16 mouse cellular contexts compared by ENCODE assay signal in genomic region chr6:16943513-16943912, GRCm38 (mm10). TPM values are rescaled to one million over a fixed set of nuclear protein-coding genes. Genes with fewer than 3 reads are reported as not detected.
"Had no signal": no experiment of that assay in that cellular context is flagged by ENCODE, and none has a peak within 500 bp of the region (broad histone marks: within the 10 kb centered on the region; RNA-seq: fewer than 3 reads in every experiment).

No protein-coding gene starts in this region.

- H3K9ac ChIP-seq: kidney, embryonic 15.5 days; limb, embryonic 13.5 days; liver, embryonic 14.5 days; midbrain, embryonic 13.5 days; neural tube, embryonic 13.5 days had no signal

- ATAC-seq: intestine, embryonic 16.5 days; midbrain, embryonic 13.5 days had no signal

- H3K4me3 ChIP-seq: kidney, embryonic 15.5 days; limb, embryonic 13.5 days; midbrain, embryonic 13.5 days; neural tube, embryonic 13.5 days had no signal

- H3K9me3 ChIP-seq: kidney, embryonic 15.5 days; limb, embryonic 13.5 days; midbrain, embryonic 13.5 days; neural tube, embryonic 13.5 days had no signal

- H3K4me2 ChIP-seq: kidney, embryonic 15.5 days; limb, embryonic 13.5 days; midbrain, embryonic 13.5 days; neural tube, embryonic 13.5 days had no signal

- H3K4me1 ChIP-seq: kidney, embryonic 15.5 days; limb, embryonic 13.5 days; midbrain, embryonic 13.5 days; neural tube, embryonic 13.5 days had no signal

- H3K36me3 ChIP-seq: kidney, embryonic 15.5 days; limb, embryonic 13.5 days; midbrain, embryonic 13.5 days; neural tube, embryonic 13.5 days had no signal

- DNase-seq: kidney, adult 2 months; kidney, postnatal 14 days; left cerebral cortex, postnatal 4 days; lung, adult 18-20 months; retina, postnatal 1 day; right cerebral cortex, postnatal 4 days; spleen, adult 18-20 months; thymus, postnatal 4 days had no signal

- H3K27ac ChIP-seq: kidney, embryonic 15.5 days; limb, embryonic 13.5 days; liver, embryonic 14.5 days; midbrain, embryonic 13.5 days; neural tube, embryonic 13.5 days had no signal

- H3K27me3 ChIP-seq: kidney, embryonic 15.5 days; limb, embryonic 13.5 days; midbrain, embryonic 13.5 days; neural tube, embryonic 13.5 days had no signal

RNA-seq across cellular contexts. Expression of gene Tfec, which starts 45.3 kb away (rescaled TPM):
- total RNA-seq: layer of hippocampus, postnatal 14 days; left cerebral cortex, adult 18-20 months had no signal
